Mouse (Mus musculus) heart, adult 9 months (tissue): ENCODE data around the gene Tiparp.

Experiments
- DNase-seq, 2 experiments: peaks; one replicate each; pipeline ENCODE4 v3.0.0; 2022; ENCODE audit warnings: low spot score in 2 of 2

The Tiparp gene

DNA sequence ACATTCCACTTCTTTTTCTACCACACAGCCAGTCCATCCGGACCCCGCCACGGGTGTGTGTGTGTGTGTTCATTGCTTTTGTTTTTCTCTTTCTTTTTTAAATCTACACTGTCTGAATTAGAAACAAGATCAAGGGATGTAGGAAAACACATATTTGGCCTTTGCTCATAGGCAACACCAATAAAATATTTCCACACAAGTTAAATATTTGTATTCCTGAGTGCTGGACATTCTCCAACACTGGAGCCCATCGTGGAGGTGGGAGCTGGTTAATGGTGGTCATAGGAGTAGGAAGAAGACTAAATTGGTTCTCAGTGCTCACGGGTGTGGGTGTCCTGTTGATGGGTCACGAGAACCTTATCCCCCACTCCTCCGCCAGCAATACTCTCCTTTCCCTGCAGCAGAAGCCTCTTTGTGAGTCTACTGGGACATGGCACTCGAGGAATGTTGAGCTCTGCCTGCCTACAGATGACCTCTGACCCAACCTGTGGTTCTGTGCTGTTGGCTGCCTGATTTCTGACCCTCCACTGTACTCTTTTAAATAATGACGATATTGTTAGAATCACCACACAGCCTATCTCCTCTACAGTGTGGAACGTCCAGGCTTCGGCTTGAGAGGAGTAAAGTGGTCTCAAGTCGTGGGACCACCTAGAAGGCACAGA lies 51.2 kb downstream of the Tiparp start:
- no peak for DNase-seq

- no peak for DNase-seq
Measured at GRCm38 (mm10) chr3:65581596-65581995, 53.4 kb downstream of the Tiparp start.

- no peak for DNase-seq
Measured at GRCm38 (mm10) chr3:65584329-65584728, 56.1 kb downstream of the Tiparp start.

- DNase-seq: no peak
Measured at GRCm38 (mm10) chr3:65585291-65585690, 57.1 kb downstream of the Tiparp start.

DNA sequence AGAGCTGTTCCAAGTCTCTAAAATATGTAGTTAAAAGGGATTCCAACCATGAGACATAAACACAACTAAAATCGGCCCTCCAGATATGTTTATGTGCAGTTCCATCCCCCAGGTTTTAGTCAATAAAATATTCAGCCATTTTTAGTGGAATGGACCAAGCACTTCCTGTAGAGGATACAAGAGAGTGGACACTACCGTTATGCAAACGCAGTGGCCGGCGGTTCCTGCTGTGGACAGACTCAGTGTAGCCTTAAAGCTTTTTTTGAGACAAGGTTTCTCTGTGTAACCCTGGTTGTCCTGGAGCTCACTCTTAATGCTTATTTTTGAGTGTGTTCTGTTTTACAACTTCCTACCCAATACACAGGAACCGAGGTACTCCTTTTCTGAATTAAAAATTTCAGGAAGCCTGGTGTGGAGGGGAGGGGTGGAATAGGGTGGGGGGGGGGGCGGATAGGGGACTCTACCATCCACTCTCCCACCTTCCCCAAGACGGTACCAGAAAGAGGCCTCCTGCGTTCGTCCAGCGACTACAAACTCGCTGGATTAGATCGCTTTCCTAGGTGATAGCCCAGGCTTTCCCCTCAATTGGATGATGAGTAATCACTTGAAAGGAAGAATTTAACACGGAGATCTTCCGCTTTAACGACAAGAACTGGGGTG lies 57.7 kb downstream of the Tiparp start:
- DNase-seq: no peak

GRCm38 (mm10) chr3:65586483-65586905 lies 58.3 kb downstream of the Tiparp start:
- DNase-seq: no peak

GRCm38 (mm10) chr3:65586966-65587365 lies 58.8 kb downstream of the Tiparp start:
- DNase-seq: no peak

- DNase-seq: no peak
Measured at GRCm38 (mm10) chr3:65588424-65588823, 60.2 kb downstream of the Tiparp start.

DNA sequence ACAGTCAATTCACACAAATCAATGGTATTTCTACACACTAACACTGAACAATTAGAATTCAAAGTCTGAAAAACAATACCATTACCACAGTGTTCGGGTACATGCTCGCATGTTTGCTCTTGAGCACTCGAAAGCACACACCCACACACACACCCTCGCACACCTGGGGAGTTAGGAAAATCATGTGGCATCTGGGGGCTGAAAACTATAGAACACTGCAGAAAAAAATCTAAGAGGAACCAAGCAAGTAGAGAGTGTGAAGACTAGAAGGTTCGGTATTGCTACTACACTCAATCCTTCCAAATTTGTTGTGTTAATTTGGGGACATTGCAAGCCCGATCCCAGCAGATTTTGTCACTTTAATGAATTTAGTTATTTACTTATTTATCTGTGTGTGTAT lies 64.6 kb downstream of the Tiparp start:
- DNase-seq: no peak

DNA sequence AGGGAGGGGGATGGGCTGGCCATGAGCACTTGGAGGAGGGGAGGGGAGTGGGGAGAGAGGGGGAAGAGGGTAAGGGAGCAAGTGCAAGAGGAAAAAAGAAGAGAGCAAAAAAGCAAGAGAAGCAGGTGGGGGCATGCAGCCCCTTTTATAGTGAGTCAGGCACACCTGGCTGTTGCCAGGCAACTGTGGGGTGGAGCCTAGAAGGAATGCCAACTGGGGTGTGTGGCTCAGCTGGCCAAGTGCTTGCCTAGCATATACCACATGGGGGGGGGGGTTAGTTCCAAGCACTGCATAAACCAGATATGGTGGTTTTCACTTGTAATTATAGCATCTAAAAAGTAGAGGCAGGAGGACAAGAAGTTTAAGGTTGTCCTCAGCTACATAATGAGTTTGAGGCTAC lies 66.3 kb downstream of the Tiparp start:
- no peak for DNase-seq

GRCm38 (mm10) chr3:65595196-65595595 lies 67.0 kb downstream of the Tiparp start:
- DNase-seq: no peak

GRCm38 (mm10) chr3:65598071-65598830 lies 70.0 kb downstream of the Tiparp start:
- no peak for DNase-seq

DNA sequence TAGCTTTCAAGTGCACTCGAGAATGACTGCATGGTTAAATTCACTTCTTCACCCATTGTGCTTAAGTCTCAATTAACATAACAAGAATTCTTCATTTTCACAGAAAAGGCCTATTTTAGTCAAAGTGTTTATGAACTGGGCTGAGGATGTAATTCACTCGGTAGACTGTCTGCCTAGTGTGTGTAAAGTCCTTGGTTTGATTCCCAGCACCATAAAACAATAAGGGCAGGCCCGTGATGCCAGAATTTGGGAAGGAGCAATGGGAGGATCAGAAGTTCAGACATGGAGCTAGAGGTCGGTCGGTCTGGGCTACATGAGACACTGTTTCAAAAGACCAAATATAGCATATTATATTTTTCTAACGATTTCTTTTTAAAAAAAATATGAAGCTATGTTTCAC lies 70.9 kb downstream of the Tiparp start:
- DNase-seq: no peak

DNA sequence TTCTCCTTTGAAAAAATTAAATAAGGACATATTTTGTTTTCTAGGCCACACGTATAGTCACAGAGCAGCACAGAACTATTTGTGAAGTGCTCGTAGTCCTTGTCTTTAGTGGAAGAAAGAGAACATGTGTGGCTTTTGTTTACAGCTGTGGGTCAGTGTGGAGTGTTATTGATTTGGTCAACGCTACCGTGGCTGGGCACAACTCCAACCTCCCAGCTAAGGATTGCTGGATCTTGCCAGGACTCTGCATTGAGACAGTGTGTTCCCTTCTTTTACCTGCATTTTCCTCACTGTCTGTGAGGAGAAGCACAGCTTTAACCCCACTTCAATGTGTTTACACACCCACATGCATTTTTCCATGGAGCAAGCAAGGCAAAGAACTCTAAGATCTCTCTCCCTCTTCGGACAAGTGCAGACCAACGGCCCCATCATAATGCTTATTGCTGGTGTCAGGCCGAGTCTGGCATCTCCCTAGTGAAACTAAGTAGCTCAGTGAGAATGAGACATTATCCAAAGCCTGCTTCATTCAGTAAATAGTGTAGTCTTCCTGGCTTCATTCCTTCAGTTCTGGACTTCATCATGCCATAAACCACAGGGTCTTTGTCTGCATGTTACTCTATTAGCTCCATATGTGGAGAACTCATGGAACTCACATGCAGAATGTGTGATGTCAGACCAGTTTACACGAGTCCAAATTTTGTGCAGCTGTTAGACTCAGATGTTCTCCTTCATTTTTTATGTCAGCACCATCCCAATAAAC lies 73.3 kb downstream of the Tiparp start:
- no peak for DNase-seq

DNA sequence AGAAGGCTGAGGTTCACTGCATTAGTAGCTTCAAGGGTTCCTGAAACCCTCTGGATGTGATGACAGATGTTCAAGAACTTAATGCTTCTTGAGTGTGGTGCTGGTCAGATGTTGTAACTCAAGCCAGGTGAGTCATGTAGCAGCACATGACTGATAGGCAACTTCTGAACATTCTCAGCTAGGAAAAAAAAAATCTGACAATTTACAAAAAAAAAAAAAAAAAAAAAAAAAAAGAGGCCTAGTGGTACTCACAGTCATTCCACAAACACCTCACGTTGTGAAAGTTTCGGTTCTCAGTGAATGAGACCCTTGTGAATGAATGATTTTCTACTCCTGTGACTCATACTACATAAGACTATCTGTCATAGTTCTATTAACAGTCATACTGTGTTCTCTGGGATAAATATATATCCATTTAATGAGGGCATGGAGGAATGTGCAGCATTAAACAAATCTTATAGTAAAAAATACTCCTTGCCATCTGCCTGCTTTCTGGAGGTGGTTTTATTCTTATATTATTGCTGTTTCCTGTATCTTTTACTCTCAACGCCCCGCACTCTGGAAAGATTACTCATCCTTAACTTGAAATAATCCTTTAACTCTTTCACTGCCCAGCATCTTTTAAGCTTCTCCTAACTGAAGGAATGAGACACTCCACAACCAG lies 75.3 kb downstream of the Tiparp start:
- no peak for DNase-seq
